Mouse (Mus musculus) stomach, embryonic 16.5 days (tissue): Measurements from ENCODE around the gene Smad5. TPM values are rescaled to one million over a fixed set of nuclear protein-coding genes. Genes with fewer than 3 reads are reported as not detected.

Experiments used
- ATAC-seq: fragments of 200-750 bp; cut with Nextera tagmentation; 2 replicates; pipeline ENCODE4 v1.8.0; 2017; ENCODE audit warnings: moderate number of reproducible peaks, moderate TSS enrichment; ENCODE audit not compliant: insufficient read depth, low FRiP score
- H3K27ac ChIP-seq: fragments of 300-500 bp; sonication (generic); 2 replicates; pipeline ENCODE4 v1.5.1; 2014; ENCODE audit warnings: low read length
- H3K27me3 ChIP-seq: fragments of 300-500 bp; sonication (generic); 2 replicates; pipeline ENCODE4 v1.6.1; 2014; ENCODE audit warnings: low read length, control low read depth, mixed read lengths; ENCODE audit not compliant: control insufficient read depth, insufficient read depth
- H3K36me3 ChIP-seq: fragments of 300-500 bp; sonication (generic); 2 replicates; pipeline ENCODE4 v1.6.1; 2014; ENCODE audit warnings: low read length; ENCODE audit not compliant: control insufficient read depth, insufficient read depth
- H3K4me1 ChIP-seq: fragments of 300-500 bp; sonication (generic); 2 replicates; pipeline ENCODE4 v1.6.1; 2014; ENCODE audit warnings: low read length, control low read depth, mixed read lengths; ENCODE audit not compliant: control insufficient read depth, insufficient read depth
- H3K4me2 ChIP-seq: fragments of 300-500 bp; sonication (generic); 2 replicates; pipeline ENCODE4 v1.6.1; 2014; ENCODE audit warnings: low read depth, low read length, mixed read lengths
- H3K4me3 ChIP-seq: fragments of 300-500 bp; sonication (generic); replicated peaks from 2 replicates; pipeline ENCODE4 v1.5.1; 2014; ENCODE audit warnings: mild to moderate bottlenecking, low read length
- H3K9ac ChIP-seq: fragments of 300-500 bp; sonication (generic); 2 replicates; pipeline ENCODE4 v1.6.1; 2014; ENCODE audit warnings: low read length
- H3K9me3 ChIP-seq: fragments of 300-500 bp; sonication (generic); replicated peaks from 2 replicates; pipeline ENCODE4 v1.6.1; 2016; ENCODE audit warnings: low read length, control low read depth; ENCODE audit not compliant: control insufficient read depth
- WGBS: fragments of 180-500 bp; shearing (Covaris S2); extraction: QIAGEN DNeasy Blood & Tissue Kit; methylation state at CpG from one replicate; pipeline ENCODE4 v1.1.7; 2014; 5-methylcytosine and 5-hydroxymethylcytosine counted together
- polyA plus RNA-seq: library from polyadenylated mRNA; unstranded; fragments of >200 nt; fragmentation: Nextera tagmentation; extraction: Ambion mirVana; gene quantifications from 2 replicates; pipeline ENCODE4 v1.2.1, GENCODE M21; 2015

Smad5 gene
- polyA plus RNA-seq, 1 experiment from 2014 or later = 27.8 TPM

DNA sequence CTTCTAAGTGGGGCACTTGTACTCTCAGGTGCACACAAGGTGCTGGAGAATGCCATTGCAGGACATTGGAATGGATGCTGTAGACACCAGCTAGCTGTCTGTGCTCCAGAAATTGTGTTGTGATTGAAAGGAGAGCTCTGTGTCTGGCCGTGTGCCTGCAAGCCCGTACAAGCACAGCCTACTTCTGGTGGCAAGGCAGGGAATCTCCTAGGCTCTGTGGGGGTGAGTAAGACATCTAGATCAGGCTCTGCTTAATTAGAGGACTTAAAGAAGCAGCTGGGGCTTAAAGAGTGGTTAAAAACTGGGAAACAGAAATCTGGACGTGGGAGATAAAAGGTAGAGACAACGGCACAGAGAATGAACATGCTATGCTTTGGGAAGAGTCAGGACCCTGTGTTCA, 4.8 kb downstream of the Smad5 start:
- Histone ChIP-seq H3K4me2 (no peak overlapping the region), H3K27me3 (no peaks in the 10 kb centered on the region), H3K36me3 (peaks cover 6% of the 10 kb centered on the region), H3K9ac (no peak overlapping the region), H3K4me3 (no peak overlapping the region), H3K27ac (no peak overlapping the region), H3K9me3 (no peaks in the 10 kb centered on the region; the same call in 1 of the 2 replicates), H3K4me1 (peaks cover 39% of the 10 kb centered on the region)
- WGBS = 64% methylated on average over 4 of the region's 4 CpGs
- no peak for ATAC-seq

GRCm38 (mm10) chr13:56710620-56711019, 7.8 kb downstream of the Smad5 start:
- H3K4me3 ChIP-seq = no peak overlapping the region
- ATAC-seq = 0 out of 2 replicates have a peak, but pooled peaks have one; percentile 17
- H3K36me3 ChIP-seq = peaks cover 6% of the 10 kb centered on the region
- no peaks in the 10 kb centered on the region for H3K27me3 ChIP-seq
- H3K27ac ChIP-seq = 0 out of 2 replicates have a peak overlapping the region, but pooled peaks have one; percentile 29
- H3K9me3 ChIP-seq = no peaks in the 10 kb centered on the region; the same call in 1 of the 2 replicates
- peak overlapping the region; percentile 3; the same call in 1 of the 2 replicates for H3K9ac ChIP-seq
- peaks cover 22% of the 10 kb centered on the region for H3K4me1 ChIP-seq
- WGBS = 48% methylated on average over 2 of the region's 2 CpGs
- H3K4me2 ChIP-seq = no peak overlapping the region

DNA sequence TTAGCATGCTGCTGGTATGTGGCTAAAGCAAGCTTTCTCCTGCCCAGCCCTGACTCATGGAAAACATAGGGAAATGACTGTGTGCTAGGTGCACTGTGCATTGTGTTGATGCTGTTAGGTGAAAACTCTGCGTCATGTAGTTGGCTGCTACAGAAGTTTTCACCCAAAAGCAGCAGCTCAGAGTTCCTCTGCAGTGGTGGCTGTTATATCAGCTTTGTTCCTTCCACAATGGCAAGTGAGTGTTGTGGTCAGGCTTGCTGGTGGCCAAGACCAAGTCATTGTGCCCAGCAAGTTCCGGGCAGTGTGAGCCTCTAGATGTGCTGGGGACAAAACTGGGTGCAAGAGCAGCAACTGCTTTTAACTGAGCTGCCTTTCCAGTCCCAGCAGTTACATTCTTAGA, 9.4 kb downstream of the Smad5 start:
- H3K27me3 ChIP-seq = no peaks in the 10 kb centered on the region
- H3K4me2 ChIP-seq = no peak overlapping the region
- WGBS = 91% methylated on average over 2 of the region's 2 CpGs
- H3K27ac ChIP-seq = no peak overlapping the region
- ATAC-seq = no peak
- H3K4me3 ChIP-seq = no peak overlapping the region
- H3K4me1 ChIP-seq = peaks cover 15% of the 10 kb centered on the region
- H3K36me3 ChIP-seq = peaks cover 6% of the 10 kb centered on the region
- no peak overlapping the region for H3K9ac ChIP-seq
- H3K9me3 ChIP-seq = no peaks in the 10 kb centered on the region; the same call in 1 of the 2 replicates

- no peaks in the 10 kb centered on the region for H3K4me1 ChIP-seq
- no peak overlapping the region for H3K4me3 ChIP-seq
- H3K9me3 ChIP-seq = no peaks in the 10 kb centered on the region
- H3K36me3 ChIP-seq = peaks cover 32% of the 10 kb centered on the region
- H3K9ac ChIP-seq = no peak overlapping the region
- 78% methylated on average over 4 of the region's 4 CpGs for WGBS
- H3K27me3 ChIP-seq = no peaks in the 10 kb centered on the region
- no peak overlapping the region for H3K4me2 ChIP-seq
- no peak overlapping the region for H3K27ac ChIP-seq
- ATAC-seq = no peak
These were observed 23.7 kb downstream of the Smad5 start for GRCm38 (mm10) chr13:56726551-56726950.

GRCm38 (mm10) chr13:56729046-56729445, 26.2 kb downstream of the Smad5 start:
- no peak for ATAC-seq
- 93% methylated on average over 7 of the region's 7 CpGs for WGBS

DNA sequence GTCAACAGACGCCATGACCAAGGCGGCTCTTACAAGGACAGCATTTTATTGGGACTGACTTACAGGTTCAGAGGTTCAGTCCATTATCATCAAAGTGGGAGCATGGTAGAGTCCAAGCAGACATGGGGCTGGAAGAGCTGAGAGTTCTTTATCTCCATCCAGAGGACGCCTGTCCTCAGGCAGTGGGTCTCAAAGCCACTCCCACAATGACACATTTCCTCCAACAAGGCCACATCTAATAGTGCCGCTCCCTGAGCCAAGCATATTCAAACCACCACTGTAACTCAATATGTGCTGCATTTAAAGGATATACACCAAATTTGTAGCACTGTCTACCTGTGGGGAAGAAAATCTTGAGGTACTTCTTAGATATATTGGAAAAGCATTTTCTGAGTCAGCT, 31.8 kb downstream of the Smad5 start:
- Histone ChIP-seq H3K4me3 (no peak overlapping the region), H3K36me3 (peaks cover 21% of the 10 kb centered on the region), H3K27ac (no peak overlapping the region), H3K4me1 (no peaks in the 10 kb centered on the region), H3K9ac (no peak overlapping the region), H3K4me2 (no peak overlapping the region), H3K9me3 (no peaks in the 10 kb centered on the region), H3K27me3 (no peaks in the 10 kb centered on the region)
- 83% methylated on average over 4 of the region's 4 CpGs for WGBS
- no peak for ATAC-seq

More at GRCm38 (mm10) chr13:56729046-56729445, 26.2 kb downstream of the Smad5 start:
- Histone ChIP-seq H3K4me3 (no peak overlapping the region), H3K9me3 (no peaks in the 10 kb centered on the region), H3K36me3 (peaks cover 37% of the 10 kb centered on the region), H3K4me1 (no peaks in the 10 kb centered on the region), H3K27ac (no peak overlapping the region), H3K4me2 (no peak overlapping the region), H3K9ac (no peak overlapping the region), H3K27me3 (no peaks in the 10 kb centered on the region)

GRCm38 (mm10) chr13:56735212-56735875, 32.5 kb downstream of the Smad5 start:
- WGBS = 47% methylated on average over 6 of the region's 6 CpGs
- no peak overlapping the region for H3K4me2 ChIP-seq
- ATAC-seq = no peak
- peaks cover 16% of the 10 kb centered on the region for H3K36me3 ChIP-seq
- H3K4me1 ChIP-seq = no peaks in the 10 kb centered on the region
- H3K4me3 ChIP-seq = no peak overlapping the region
- no peak overlapping the region for H3K27ac ChIP-seq
- H3K27me3 ChIP-seq = no peaks in the 10 kb centered on the region
- no peak overlapping the region for H3K9ac ChIP-seq
- H3K9me3 ChIP-seq = no peaks in the 10 kb centered on the region

- H3K36me3 ChIP-seq = peaks cover 2% of the 10 kb centered on the region; the same call in 1 of the 2 replicates
These were observed 36.7 kb downstream of the Smad5 start for GRCm38 (mm10) chr13:56739556-56739955.

DNA sequence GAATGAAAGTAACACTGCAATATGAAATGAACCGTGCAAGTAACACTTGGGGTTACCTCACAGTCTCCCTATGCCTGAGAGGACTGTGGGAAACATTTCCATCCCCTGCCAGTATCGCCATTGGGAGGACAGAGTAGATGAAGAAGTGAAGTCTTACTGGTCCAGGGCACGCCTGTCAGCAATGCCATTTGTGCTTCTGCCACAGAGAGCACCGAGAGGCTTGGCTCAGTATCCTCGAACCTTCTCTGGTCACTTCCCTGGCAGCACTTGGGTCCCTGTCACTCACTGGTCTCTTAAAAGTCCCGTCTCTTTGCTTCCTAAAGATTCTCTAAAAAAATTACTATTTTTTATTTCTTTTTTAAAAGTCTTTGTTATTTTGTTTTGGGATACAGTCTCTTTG, 37.7 kb downstream of the Smad5 start:
- H3K4me1 ChIP-seq = no peaks in the 10 kb centered on the region
- no peaks in the 10 kb centered on the region for H3K27me3 ChIP-seq
- no peak for ATAC-seq
- no peak overlapping the region for H3K4me2 ChIP-seq
- H3K9ac ChIP-seq = no peak overlapping the region
- no peak overlapping the region for H3K27ac ChIP-seq
- H3K4me3 ChIP-seq = no peak overlapping the region
- H3K9me3 ChIP-seq = no peaks in the 10 kb centered on the region
- H3K36me3 ChIP-seq = peaks cover 2% of the 10 kb centered on the region; the same call in 1 of the 2 replicates
- 87% methylated on average over 6 of the region's 6 CpGs for WGBS

More at GRCm38 (mm10) chr13:56739556-56739955, 36.7 kb downstream of the Smad5 start:
- Histone ChIP-seq H3K9me3 (no peaks in the 10 kb centered on the region), H3K9ac (no peak overlapping the region), H3K4me3 (no peak overlapping the region), H3K4me2 (no peak overlapping the region), H3K27ac (no peak overlapping the region), H3K4me1 (no peaks in the 10 kb centered on the region), H3K27me3 (no peaks in the 10 kb centered on the region)
- WGBS = 90% methylated on average over 5 of the region's 5 CpGs
- no peak for ATAC-seq
